ENCODE assay signal across 8 mouse cellular contexts in the genomic region with DNA sequence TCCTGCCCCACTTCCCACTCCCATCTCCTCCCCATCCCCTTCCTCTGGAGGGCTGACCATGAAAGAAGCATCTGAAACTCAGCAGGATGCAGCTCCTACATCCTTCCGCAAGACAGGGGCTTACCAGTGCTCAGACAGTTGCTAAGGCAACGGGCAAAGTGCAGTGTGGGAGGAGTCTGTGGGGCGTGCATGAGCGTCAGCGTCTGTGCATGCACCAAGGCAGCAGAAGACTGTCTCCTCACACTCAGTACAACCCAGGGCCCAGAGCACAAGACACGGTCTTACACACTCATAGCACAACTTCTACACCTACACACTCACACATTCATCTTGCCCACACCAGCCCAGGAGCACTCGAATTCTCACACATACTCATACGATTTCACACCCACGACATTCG.
A peak's percentile ranks its signal among the peaks of the same experiment; 100 is the strongest.
DNase-seq lines count a peak whose midpoint lies in the region; ATAC-seq and TF ChIP-seq lines count a peak whose summit lies in the region.

No protein-coding gene starts in this region.

- H3K36me3 ChIP-seq in lung, embryonic 14.5 days (ENCODE audit: insufficient read depth): no peaks in the 10 kb centered on the region
- no peaks in the 10 kb centered on the region for H3K36me3 ChIP-seq in embryonic facial prominence, embryonic 11.5 days (replicated peaks; ENCODE audit: control insufficient read depth, insufficient read depth, low read depth, low read length)
- no peaks in the 10 kb centered on the region for H3K36me3 ChIP-seq in limb, embryonic 11.5 days (ENCODE audit: control insufficient read depth, insufficient read depth, low read length)
- H3K36me3 ChIP-seq in neural tube, embryonic 15.5 days: no peaks in the 10 kb centered on the region

- H3K9ac ChIP-seq in lung, embryonic 14.5 days: no peak overlapping the region
- no peak overlapping the region for H3K9ac ChIP-seq in embryonic facial prominence, embryonic 11.5 days (replicated peaks; ENCODE audit: low read length)
- no peak overlapping the region for H3K9ac ChIP-seq in limb, embryonic 11.5 days (ENCODE audit: low read length)
- H3K9ac ChIP-seq in neural tube, embryonic 15.5 days (replicated peaks): no peak overlapping the region

- H3K27me3 ChIP-seq in lung, embryonic 14.5 days (ENCODE audit: insufficient read depth, low read length): no peaks in the 10 kb centered on the region
- no peaks in the 10 kb centered on the region for H3K27me3 ChIP-seq in embryonic facial prominence, embryonic 11.5 days (ENCODE audit: control insufficient read depth, insufficient read depth, low read length)
- no peaks in the 10 kb centered on the region for H3K27me3 ChIP-seq in limb, embryonic 11.5 days (ENCODE audit: control insufficient read depth, insufficient read depth, low read length)
- H3K27me3 ChIP-seq in neural tube, embryonic 15.5 days (replicated peaks): no peaks in the 10 kb centered on the region

- no peak for TF ChIP-seq CTCF in lung, embryonic 14.5 days (IDR thresholded peaks at IDR 0.05; ENCODE audit: low read depth)

- no peak overlapping the region for H3K4me2 ChIP-seq in lung, embryonic 14.5 days
- no peak overlapping the region for H3K4me2 ChIP-seq in embryonic facial prominence, embryonic 11.5 days (ENCODE audit: low read depth, low read length)
- no peak overlapping the region for H3K4me2 ChIP-seq in limb, embryonic 11.5 days (ENCODE audit: low read depth, severe bottlenecking)
- H3K4me2 ChIP-seq in neural tube, embryonic 15.5 days: peak overlapping the region; percentile 41

- peaks cover 10% of the 10 kb centered on the region; the same call in 1 of the 2 replicates for H3K4me1 ChIP-seq in lung, embryonic 14.5 days (ENCODE audit: insufficient read depth)
- no peaks in the 10 kb centered on the region for H3K4me1 ChIP-seq in embryonic facial prominence, embryonic 11.5 days (ENCODE audit: control insufficient read depth, insufficient read depth, low read length)
- H3K4me1 ChIP-seq in limb, embryonic 11.5 days (ENCODE audit: control insufficient read depth, insufficient read depth, low read length): peaks cover 7% of the 10 kb centered on the region
- H3K4me1 ChIP-seq in neural tube, embryonic 15.5 days: peaks cover 37% of the 10 kb centered on the region

- no peak overlapping the region for H3K4me3 ChIP-seq in lung, embryonic 14.5 days (ENCODE audit: low read depth, low read length)
- H3K4me3 ChIP-seq in embryonic facial prominence, embryonic 11.5 days (ENCODE audit: low read depth, low read length): no peak overlapping the region
- no peak overlapping the region for H3K4me3 ChIP-seq in limb, embryonic 11.5 days (ENCODE audit: low read depth, low read length)
- H3K4me3 ChIP-seq in neural tube, embryonic 15.5 days (replicated peaks): no peak overlapping the region

- ATAC-seq in lung, embryonic 14.5 days (ENCODE audit: insufficient read depth): peak; percentile 85
- ATAC-seq in embryonic facial prominence, embryonic 11.5 days (replicated peaks; ENCODE audit: insufficient number of reproducible peaks, low FRiP score, low TSS enrichment, low read depth): peak; percentile 80
- ATAC-seq in limb, embryonic 11.5 days (ENCODE audit: insufficient number of reproducible peaks, low FRiP score, low TSS enrichment, low read depth): peak; percentile 65
- ATAC-seq in neural tube, embryonic 15.5 days (ENCODE audit: low FRiP score): peak; percentile 91

- no peak overlapping the region for H3K27ac ChIP-seq in lung, embryonic 14.5 days (ENCODE audit: low read depth)
- no peak overlapping the region for H3K27ac ChIP-seq in embryonic facial prominence, embryonic 11.5 days (replicated peaks; ENCODE audit: low read depth, low read length)
- no peak overlapping the region for H3K27ac ChIP-seq in limb, embryonic 11.5 days (replicated peaks; ENCODE audit: low read depth, low read length)
- peak overlapping the region; percentile 46 for H3K27ac ChIP-seq in neural tube, embryonic 15.5 days (replicated peaks)

- peak; percentile 74 for DNase-seq in lung, embryonic 14.5 days
- DNase-seq in lung, postnatal 25 days (ENCODE audit: low spot score): no peak
- DNase-seq in embryonic facial prominence, embryonic 11.5 days (ENCODE audit: low spot score): peak; percentile 79
- peak; percentile 85 for DNase-seq in induced T-regulatory cell, adult 2 months (ENCODE audit: low read depth)
- peak; percentile 56 for DNase-seq in limb, embryonic 11.5 days (ENCODE audit: low spot score)
- DNase-seq in ovary, postnatal 36 days (ENCODE audit: low spot score): no peak
- no peak for DNase-seq in urinary bladder, postnatal 10 days (ENCODE audit: low spot score)

- WGBS in lung, embryonic 14.5 days: 22% methylated on average over 10 of the region's 10 CpGs
- 36% methylated on average over 10 of the region's 10 CpGs for WGBS in embryonic facial prominence, embryonic 11.5 days
- 45% methylated on average over 10 of the region's 10 CpGs for WGBS in limb, embryonic 11.5 days
- WGBS in neural tube, embryonic 15.5 days: 32% methylated on average over 10 of the region's 10 CpGs

- no peaks in the 10 kb centered on the region for H3K9me3 ChIP-seq in lung, embryonic 14.5 days (ENCODE audit: low read depth, low read length)
- no peaks in the 10 kb centered on the region for H3K9me3 ChIP-seq in embryonic facial prominence, embryonic 11.5 days (replicated peaks; ENCODE audit: control insufficient read depth, low read length)
- H3K9me3 ChIP-seq in limb, embryonic 11.5 days (ENCODE audit: control insufficient read depth, low read length): no peaks in the 10 kb centered on the region
- no peaks in the 10 kb centered on the region for H3K9me3 ChIP-seq in neural tube, embryonic 15.5 days (replicated peaks)

Comparison
In these comparisons a context has a peak if more than half of its experiments do, and no peak if none do; other contexts are left out.
1. DNase-seq: peak in lung, embryonic 14.5 days (single experiment), embryonic facial prominence, embryonic 11.5 days (single experiment), induced T-regulatory cell, adult 2 months (single experiment) and limb, embryonic 11.5 days (single experiment); none in lung, postnatal 25 days (single experiment), ovary, postnatal 36 days (single experiment) and urinary bladder, postnatal 10 days (single experiment).
2. Peak in every context shown above with its lines, with median percentiles within 50 percentile points of each other: ATAC-seq.